Mouse (Mus musculus) cerebellum, postnatal 4 days (tissue): ENCODE measurements around the gene Ankrd50.

Source experiments
- DNase-seq, 2 experiments: peaks; one replicate each; pipeline ENCODE4 v3.0.0; 2022; ENCODE audit warnings: low spot score in 2 of 2, mixed read lengths in 1 of 2

Gene Ankrd50

DNA sequence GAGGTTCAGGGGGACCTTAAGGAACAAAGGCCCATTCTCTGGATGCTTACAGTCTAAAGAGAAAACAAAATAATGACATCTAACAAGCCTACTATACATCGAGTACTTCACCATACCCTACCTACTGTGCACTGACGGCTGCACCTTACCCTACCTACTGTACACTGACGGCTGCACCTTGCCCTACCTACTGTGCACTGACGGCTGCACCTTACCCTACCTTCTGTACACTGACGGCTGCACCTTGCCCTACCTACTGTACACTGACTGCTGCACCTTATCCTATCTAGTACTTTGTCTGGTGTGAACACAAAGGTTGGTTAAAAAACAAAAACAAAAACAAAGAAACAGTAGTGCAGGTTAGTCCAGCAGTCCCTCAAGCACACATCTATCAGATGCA, 18.5 kb downstream of the Ankrd50 start:
- no peak for DNase-seq

DNA sequence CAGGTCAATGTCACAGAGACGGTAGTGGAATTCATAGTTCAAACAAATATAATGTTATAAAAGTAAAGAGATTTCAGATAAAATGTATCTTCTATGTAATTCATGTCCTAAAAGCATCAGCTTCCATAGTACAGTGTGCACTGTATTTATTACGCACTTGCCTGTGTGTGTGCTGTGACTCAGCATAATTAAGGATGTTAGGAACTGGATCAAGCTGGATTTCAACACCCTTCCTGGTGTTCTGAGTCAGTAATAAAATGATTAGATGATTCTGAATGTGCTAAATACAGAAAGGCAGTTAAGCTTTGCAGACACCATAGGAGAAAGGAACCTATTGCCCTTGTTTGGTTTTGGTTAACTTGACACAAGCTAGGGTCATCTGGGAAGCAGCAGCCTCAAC, 21.5 kb downstream of the Ankrd50 start:
- DNase-seq: no peak

DNA sequence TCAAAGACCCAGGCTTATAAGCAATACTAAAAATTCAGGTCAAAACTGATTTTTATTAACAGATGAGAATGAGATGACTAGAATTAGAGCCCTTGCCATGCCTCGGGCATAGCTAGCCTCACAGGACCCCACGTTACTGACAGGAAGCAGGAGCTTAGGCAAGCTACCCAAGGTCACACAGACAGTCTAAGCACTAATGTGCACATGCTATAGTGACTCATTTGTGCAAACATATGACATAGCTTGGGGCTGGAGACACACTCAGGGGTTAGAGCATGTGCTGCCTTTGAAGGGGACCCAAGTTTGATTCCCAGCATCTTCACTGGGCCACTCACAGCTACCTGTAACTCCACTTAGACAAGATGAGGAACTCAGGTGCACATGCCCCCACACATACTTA, 22.9 kb downstream of the Ankrd50 start:
- no peak for DNase-seq

DNA sequence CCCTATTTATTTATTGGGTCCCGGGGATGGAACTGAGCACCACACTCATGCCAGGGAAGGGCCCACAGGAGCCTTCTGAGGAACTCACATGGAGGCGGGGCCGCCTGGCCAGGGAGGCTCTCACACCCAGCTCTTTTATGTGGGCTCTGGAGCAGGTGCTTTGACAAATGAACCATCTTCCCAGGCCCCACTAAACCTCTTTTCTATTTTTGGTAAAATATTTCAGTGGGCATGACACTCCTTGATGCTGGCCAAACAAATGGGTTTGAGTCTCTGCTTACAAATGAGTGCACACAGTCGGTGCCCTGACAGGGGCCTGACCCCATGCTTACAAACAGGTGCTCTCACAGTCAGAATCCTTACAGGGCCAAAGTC, 24.4 kb downstream of the Ankrd50 start:
- DNase-seq: no peak

DNA sequence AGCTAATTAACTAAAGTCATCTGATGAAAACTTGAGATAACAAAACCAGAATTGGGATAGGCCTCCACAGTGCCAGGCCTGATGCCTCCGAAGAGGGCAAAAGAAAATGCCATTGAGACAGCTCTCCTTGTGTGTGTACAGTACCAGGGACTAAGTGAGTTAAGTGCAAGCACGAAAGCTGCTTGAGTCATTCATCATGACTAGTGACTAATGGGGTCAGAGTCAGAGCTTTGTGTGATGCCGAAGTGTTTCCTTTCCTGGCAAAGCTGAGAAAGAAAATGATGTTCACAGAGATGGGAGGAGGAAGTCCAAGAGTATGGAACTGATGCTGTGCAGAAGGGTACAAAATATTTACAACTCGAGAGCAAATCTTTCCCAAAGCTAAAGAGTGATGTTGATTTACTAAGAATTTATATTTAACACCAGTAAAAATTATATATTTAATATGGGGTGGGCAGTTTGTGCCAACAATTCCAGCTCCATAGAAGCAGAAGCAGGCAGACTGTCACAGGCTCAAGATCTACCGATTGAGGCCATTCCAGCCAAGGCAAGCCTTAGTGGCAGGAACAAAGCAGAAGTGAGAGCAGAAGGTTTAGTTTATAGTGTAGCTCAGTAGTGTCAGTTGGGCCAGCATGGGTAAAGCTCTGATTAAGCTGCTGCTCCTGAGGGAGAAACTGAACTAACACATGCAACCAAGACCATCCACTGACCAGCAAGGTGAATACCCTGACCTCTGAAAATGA, 25.0 kb downstream of the Ankrd50 start:
- no peak for DNase-seq

DNA sequence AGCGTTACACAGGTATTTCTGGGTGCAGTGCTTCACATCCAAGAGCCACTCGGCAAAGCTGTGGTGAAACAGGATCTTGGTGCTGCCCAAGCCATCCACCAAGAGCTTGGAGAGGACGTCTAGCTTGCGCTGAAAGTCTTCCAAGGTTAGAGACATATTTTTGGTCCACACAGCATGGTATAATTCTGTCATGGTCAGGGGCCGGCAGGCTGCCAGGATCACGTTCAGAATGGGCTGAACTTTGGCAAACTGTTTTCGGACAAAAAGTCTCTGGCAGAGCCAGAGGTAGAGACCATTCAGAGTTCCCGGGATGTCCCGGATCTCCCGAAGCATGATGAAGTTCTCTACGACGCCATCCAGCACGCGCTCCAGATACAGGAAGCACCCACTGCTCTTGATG, 27.6 kb downstream of the Ankrd50 start:
- DNase-seq: no peak

DNA sequence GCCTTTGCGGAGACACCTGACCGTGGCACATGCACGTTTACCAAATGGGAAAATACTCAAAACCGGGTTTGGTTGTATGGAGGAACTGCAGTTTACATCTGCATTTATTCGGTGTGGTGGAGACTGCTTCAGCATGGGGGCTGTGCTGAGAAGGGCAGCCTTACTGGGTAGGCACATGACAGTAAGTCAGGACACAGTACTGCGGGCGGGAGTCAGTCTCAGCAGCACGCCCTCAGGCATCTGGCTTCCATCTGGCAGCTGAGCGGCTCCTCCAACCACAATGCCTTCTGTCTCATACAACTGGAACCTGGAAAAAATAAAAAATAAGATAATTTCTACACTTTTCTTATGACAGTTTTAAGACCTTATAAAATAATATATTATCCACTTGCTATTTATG, 32.4 kb downstream of the Ankrd50 start:
- DNase-seq: no peak

DNA sequence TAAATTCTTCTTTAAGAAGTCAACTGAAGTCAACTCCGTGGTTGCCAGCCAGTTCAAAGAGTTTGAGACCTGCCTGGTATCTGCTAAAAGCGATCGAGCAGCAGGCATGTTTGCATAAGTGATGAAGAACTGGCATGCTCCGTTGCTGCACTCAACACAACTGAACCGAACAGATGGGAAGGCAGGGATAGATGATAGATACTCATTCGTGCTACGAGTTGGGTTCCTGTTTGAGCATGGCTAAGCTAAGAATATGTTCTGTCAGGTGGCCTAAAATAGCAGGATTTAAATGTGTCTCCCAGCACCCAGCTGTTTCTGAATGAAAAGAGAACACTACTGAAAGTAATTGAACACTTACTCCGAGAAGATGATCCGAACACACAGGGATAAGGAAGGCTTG, 38.1 kb downstream of the Ankrd50 start:
- no peak for DNase-seq

DNA sequence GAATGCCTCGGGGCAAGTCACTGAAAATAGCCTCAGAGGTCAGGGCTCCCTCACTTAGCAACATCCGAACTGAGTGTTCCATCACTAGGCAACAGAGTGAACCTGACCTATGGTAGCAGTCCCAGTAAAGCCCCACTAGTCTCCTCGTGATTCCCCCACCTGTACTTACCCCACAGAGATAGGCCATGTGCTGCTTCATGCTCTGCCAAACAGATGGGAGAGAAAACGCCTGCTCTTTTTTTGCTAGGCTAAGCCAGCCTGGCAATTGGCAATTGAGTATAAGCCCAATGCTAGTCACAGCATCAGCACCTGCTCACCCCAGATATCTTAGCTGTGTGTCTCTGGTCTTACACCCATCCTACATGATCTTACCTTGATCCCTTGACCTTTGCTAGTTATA, 40.8 kb downstream of the Ankrd50 start:
- DNase-seq: no peak

DNA sequence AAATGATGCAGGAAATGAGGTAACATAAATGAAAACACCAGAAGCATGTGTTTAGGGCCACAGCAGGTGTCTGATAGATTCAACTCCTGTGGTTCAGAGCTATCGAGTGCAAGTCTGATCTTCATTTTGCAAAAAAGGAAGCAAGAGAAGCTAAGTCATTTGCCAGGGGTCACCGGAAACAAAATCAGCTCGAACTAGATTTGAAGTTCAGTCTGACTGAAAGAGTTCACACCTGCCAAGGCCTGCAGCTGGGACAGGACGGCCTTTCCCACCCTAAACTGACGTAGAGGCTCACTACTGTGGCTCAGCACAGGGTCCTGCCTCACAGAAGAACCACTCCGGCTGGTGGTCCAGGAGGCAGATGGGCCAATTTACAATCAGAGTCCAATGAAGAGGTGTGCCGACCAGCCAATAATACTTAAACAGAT, 44.1 kb downstream of the Ankrd50 start:
- no peak for DNase-seq

DNA sequence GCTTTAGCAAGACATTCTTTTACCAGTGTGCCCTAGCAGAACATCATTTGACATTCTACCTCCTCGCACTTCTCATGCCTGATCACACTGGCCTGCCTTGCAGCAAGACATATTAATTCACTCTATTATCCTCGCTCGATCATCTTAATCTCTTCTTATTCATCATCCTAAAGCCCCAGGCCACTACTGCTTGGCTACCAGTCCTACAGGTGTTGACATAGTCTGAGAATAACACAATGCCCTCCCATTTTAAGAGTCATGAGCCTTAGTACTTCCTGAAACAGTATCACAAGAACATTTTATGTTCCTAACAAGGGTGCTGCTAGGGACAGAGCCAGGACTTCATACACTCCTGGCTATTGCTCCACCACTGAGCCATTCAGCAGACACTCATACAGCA, 48.0 kb downstream of the Ankrd50 start:
- DNase-seq: no peak

DNA sequence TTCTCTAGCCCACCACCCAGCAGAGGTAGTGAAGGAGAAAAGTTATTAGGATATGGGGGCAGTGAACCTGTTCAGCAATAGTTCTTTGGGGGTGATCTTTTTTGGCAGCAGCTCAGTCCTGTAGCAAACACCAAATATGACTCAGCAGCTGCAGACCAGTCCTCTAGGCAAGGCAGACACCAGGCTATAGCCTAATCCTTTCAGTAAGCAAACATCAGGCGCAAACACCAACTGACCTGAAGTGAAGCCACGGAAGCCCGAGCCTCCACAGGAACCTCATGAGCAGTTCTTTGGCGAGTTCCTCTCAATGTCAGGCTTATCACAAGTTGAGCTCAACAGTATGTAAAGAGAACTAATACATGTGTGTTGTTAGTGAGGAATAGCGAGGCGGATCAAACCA, 48.8 kb downstream of the Ankrd50 start:
- DNase-seq: no peak

DNA sequence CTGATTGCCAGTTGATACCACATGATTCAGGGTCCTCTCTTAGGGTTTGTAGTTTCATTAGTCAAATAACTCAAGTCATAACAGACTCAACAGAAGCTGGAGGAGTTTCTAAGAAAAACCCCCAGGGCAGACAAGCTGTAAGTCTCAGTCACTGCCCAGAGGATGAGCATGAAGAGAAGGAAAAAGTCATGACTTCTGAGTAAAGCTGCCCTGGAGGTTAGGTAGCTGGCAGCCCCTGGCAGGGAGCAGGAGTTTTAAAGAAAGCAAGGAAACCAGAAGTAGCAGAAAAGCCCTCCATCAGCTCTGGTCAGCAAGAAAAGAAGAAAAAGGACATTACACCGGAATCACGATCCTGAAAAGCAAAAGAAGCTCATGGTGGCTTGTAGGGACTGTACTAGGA, 50.2 kb downstream of the Ankrd50 start:
- no peak for DNase-seq

DNA sequence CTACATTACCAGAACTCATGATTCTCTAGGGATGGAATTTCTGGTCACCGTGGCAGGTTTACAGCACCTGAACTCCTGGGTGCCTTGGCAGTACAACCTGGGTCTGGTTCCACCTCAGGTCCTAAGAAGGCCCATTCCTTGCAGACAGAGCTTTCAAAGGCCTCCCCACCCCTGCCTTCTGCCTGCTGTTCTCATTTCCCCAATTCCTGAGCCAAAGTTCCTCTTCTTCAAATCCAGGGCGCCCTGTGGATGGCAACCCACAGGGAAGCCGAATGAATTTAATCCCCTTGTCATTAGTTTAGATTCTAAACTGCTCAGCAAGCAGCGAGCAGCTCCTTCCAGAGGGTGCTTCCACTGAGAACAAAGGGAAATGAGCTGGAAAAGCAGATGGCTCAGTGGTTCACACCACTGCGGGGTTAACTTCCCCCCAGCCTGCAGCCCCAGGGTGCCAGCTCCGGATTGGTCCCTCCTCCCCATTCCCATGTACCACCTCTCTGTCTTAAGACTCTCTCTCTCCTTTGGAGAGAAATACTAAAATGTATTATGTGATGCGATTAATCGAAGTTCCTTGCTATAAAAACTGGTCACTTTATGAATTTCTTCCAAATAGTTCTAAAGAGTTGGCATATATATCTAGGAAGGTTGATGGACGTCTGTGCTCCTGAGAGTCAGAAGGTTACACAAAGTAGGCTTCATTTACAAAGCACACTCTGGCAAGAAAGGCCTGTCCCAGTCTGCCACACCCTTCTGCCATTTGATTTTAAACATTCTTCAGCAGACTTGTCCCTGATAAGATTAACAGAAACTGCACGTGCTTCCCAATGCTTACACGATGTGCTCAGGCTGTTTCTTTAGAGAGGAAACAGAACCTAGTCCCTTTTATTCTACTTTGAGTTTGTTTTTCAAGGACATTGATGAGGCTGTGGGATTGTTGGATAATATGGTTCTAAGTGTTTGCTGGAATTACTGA, 50.9 kb downstream of the Ankrd50 start:
- no peak for DNase-seq

DNA sequence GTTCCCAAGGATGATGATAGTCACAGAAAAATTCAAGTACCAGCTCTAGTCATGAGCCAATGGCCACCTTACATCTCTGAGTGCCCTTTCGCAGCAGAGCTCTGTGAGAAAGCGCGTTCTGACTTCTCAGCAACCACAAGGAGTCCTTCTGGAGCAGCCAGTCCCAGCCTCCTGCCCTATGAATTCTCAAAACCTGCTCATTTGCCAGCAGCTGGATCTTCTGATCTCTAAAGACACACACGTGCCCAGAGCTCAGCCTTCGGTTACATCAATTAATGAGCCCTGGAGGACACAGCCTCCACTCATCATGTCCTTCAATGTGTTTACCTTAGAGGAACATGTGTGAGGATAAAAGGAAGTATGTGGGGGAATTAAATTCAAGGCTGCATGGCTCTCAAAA, 53.2 kb downstream of the Ankrd50 start:
- DNase-seq: no peak

DNA sequence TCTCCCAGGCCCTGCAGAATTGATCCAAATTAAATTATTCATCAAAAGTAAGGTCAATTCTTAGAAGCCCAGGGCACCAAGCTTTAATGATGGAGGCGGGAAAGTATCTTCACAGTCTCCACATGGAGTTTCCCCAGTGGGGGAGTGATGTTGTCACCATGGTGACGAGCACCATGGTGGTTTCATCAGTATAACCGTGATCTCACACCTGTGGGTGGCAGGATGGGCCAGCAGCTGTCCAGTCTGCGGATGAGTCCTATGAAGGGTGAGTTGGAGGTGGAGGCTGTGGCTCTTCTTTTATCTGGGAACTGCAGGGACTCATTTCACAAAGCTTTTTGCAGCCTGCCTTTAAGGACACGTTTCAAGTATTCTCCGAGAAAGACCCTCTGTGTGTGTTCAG, 53.6 kb downstream of the Ankrd50 start:
- DNase-seq: no peak

DNA sequence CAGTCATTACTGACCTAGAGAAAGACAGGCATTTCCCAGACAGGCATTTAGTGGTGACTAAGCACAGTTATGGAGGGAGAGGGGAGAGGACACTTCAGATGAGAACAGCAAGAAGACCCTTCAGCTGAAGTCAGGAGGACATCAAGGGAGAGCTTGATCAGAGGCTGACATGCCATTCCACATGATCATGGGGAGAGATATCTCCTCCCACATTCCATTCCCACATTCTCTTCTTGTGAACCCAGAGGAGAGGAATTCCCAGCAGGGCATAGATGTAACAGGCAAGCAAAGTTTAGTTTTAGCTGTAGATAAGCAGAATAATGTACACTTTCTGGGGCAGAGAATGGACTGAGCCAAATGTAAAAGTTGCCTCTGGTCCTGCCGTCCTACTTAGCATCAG, 57.4 kb downstream of the Ankrd50 start:
- no peak for DNase-seq

DNA sequence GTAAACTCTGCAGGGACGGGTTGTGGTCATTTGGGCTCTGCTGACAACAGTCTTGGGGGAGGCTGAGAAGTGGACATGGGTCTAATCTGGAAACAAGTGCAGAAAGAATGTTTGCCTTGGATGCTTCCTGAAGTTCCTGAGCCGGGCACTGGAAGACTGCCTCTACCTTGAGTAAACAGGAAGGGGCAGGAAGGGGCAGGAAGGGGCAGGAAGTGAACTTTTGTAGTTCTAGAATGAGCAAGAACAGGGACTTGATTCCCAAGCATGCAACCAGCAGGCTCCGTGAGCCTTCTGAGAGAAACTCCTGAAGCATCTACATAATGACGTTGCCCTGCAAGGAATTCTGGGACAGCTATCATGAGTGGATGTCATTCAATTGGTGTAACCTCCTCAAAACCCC, 60.7 kb downstream of the Ankrd50 start:
- no peak for DNase-seq

DNA sequence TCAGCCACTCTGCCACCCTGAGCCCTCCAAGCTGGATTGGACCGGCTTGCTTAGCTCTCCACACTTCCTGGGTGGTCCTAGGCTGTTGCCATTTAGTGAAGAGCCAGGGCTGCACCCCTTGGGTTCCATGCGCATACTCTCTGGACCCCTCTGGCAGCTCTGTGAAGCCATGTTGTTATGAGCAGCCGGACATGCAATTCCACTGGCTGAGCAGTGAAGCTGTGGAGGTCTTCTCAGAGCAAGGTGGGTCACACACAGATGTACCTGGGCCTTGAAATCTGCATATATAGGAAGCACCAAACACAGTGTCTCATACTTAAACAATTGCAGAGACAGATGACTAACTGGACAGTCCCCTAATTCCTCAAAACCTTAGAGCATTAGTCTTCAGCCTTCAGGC, 64.7 kb downstream of the Ankrd50 start:
- no peak for DNase-seq

DNA sequence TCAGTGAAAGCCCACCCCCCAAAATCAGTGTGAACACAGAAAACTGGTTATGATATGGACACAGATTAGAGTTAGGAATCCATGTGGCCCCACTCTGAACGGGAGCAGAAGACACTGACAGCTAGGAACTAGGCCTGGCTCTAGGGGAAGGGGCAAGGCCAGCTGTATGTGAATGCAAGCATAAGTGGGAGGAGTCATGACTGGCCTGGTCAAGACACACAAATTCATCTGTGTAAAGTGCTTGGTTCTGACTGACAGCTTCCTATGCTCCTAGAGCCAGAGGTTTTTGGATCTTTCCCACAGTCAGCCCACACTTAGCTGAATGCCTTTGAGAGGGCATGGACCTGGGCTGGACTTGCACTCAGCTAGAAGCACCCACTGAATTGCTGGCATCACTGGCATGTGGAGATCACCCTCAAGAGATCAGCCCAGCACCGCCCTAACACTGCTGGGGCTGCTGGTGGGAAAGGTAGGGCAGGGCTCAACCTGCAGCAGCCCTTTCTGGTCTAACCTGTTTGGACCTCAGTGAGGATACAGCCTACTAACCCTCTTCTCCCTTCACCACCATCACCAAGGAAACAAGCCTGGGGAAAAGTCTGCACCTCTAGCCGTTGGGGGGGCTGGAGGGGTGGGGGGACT, 69.2 kb downstream of the Ankrd50 start:
- no peak for DNase-seq
